Mouse (Mus musculus): ENCODE data around the gene Kat6b. TPM values are rescaled to one million over a fixed set of nuclear protein-coding genes. Genes with fewer than 3 reads are reported as not detected.

Kat6b gene
- total and polyA plus RNA-seq, 2 experiments from 2014 or later: 16.9 to 35.8 TPM

GRCm38 (mm10) chr14:21554046-21554445 is 72.8 kb downstream of the Kat6b start:
- WGBS: 79% methylated on average over 8 of the region's 8 CpGs
- TF ChIP-seq CTCF (IDR thresholded peaks at IDR 0.05; ENCODE audit: low read depth): no peak
- ATAC-seq: no peak
- H3K36me3 ChIP-seq (ENCODE audit: insufficient read depth): no peaks in the 10 kb centered on the region
- H3K9ac ChIP-seq: no peak overlapping the region
- no peaks in the 10 kb centered on the region for H3K9me3 ChIP-seq (ENCODE audit: low read length)
- no peaks in the 10 kb centered on the region; the same call in 1 of the 2 replicates for H3K4me1 ChIP-seq (ENCODE audit: insufficient read depth)
- H3K27ac ChIP-seq (ENCODE audit: low read depth, low read length): no peak overlapping the region
- H3K4me2 ChIP-seq (ENCODE audit: low read depth): no peak overlapping the region
- H3K4me3 ChIP-seq (ENCODE audit: low read depth, low read length): no peak overlapping the region
- no peaks in the 10 kb centered on the region for H3K27me3 ChIP-seq (ENCODE audit: insufficient read depth, low read length)
- no peak for DNase-seq

GRCm38 (mm10) chr14:21558440-21559131 is 77.4 kb downstream of the Kat6b start:
- no peak overlapping the region for H3K9ac ChIP-seq
- TF ChIP-seq CTCF (IDR thresholded peaks at IDR 0.05; ENCODE audit: low read depth): no peak
- DNase-seq: no peak
- no peak overlapping the region for H3K27ac ChIP-seq (ENCODE audit: low read depth, low read length)
- 30% methylated on average over 10 of the region's 10 CpGs for WGBS
- H3K27me3 ChIP-seq (ENCODE audit: insufficient read depth, low read length): no peaks in the 10 kb centered on the region
- no peaks in the 10 kb centered on the region for H3K9me3 ChIP-seq (ENCODE audit: low read length)
- no peaks in the 10 kb centered on the region for H3K36me3 ChIP-seq (ENCODE audit: insufficient read depth)
- no peak for ATAC-seq
- no peak overlapping the region for H3K4me3 ChIP-seq (ENCODE audit: low read depth, low read length)
- no peak overlapping the region for H3K4me2 ChIP-seq (ENCODE audit: low read depth)
- H3K4me1 ChIP-seq (ENCODE audit: insufficient read depth): no peaks in the 10 kb centered on the region; the same call in 1 of the 2 replicates

GRCm38 (mm10) chr14:21559447-21559846 is 78.2 kb downstream of the Kat6b start:
- no peaks in the 10 kb centered on the region for H3K27me3 ChIP-seq (ENCODE audit: insufficient read depth, low read length)
- no peak for ATAC-seq
- DNase-seq: no peak
- H3K9me3 ChIP-seq (ENCODE audit: low read length): no peaks in the 10 kb centered on the region
- H3K36me3 ChIP-seq (ENCODE audit: insufficient read depth): no peaks in the 10 kb centered on the region
- H3K4me2 ChIP-seq (ENCODE audit: low read depth): no peak overlapping the region
- H3K27ac ChIP-seq (ENCODE audit: low read depth, low read length): no peak overlapping the region
- no peaks in the 10 kb centered on the region for H3K4me1 ChIP-seq (ENCODE audit: insufficient read depth)
- 78% methylated on average over 7 of the region's 7 CpGs for WGBS
- no peak overlapping the region for H3K9ac ChIP-seq
- TF ChIP-seq CTCF (IDR thresholded peaks at IDR 0.05; ENCODE audit: low read depth): no peak
- no peak overlapping the region for H3K4me3 ChIP-seq (ENCODE audit: low read depth, low read length)

- Histone ChIP-seq H3K4me2 (ENCODE audit: low read depth) (no peak overlapping the region), H3K4me3 (ENCODE audit: low read depth, low read length) (no peak overlapping the region), H3K27ac (ENCODE audit: low read depth, low read length) (no peak overlapping the region), H3K27me3 (ENCODE audit: insufficient read depth, low read length) (no peaks in the 10 kb centered on the region), H3K4me1 (ENCODE audit: insufficient read depth) (no peaks in the 10 kb centered on the region), H3K9ac (no peak overlapping the region), H3K36me3 (ENCODE audit: insufficient read depth) (no peaks in the 10 kb centered on the region), H3K9me3 (ENCODE audit: low read length) (no peaks in the 10 kb centered on the region)
- 81% methylated on average over 11 of the region's 11 CpGs for WGBS
- ATAC-seq (no peak), DNase-seq (no peak)
- no peak for TF ChIP-seq CTCF (IDR thresholded peaks at IDR 0.05; ENCODE audit: low read depth)
Observed at GRCm38 (mm10) chr14:21560481-21561209, 79.4 kb downstream of the Kat6b start.

GRCm38 (mm10) chr14:21561396-21562065 is 80.3 kb downstream of the Kat6b start:
- ATAC-seq (no peak), DNase-seq (no peak)
- no peak for TF ChIP-seq CTCF (IDR thresholded peaks at IDR 0.05; ENCODE audit: low read depth)
- Histone ChIP-seq H3K4me2 (ENCODE audit: low read depth) (no peak overlapping the region), H3K27ac (ENCODE audit: low read depth, low read length) (no peak overlapping the region), H3K9me3 (ENCODE audit: low read length) (no peaks in the 10 kb centered on the region), H3K4me3 (ENCODE audit: low read depth, low read length) (no peak overlapping the region), H3K36me3 (ENCODE audit: insufficient read depth) (no peaks in the 10 kb centered on the region), H3K9ac (no peak overlapping the region), H3K27me3 (ENCODE audit: insufficient read depth, low read length) (no peaks in the 10 kb centered on the region), H3K4me1 (ENCODE audit: insufficient read depth) (no peaks in the 10 kb centered on the region; the same call in 1 of the 2 replicates)
- WGBS: 94% methylated on average over 8 of the region's 8 CpGs

GRCm38 (mm10) chr14:21563584-21564118 is 82.4 kb downstream of the Kat6b start:
- Histone ChIP-seq H3K4me2 (ENCODE audit: low read depth) (no peak overlapping the region), H3K4me1 (ENCODE audit: insufficient read depth) (no peaks in the 10 kb centered on the region; the same call in 1 of the 2 replicates), H3K9me3 (ENCODE audit: low read length) (no peaks in the 10 kb centered on the region), H3K36me3 (ENCODE audit: insufficient read depth) (no peaks in the 10 kb centered on the region), H3K27ac (ENCODE audit: low read depth, low read length) (no peak overlapping the region), H3K9ac (no peak overlapping the region), H3K4me3 (ENCODE audit: low read depth, low read length) (no peak overlapping the region), H3K27me3 (ENCODE audit: insufficient read depth, low read length) (no peaks in the 10 kb centered on the region)
- 56% methylated on average over 4 of the region's 4 CpGs for WGBS
- ATAC-seq: no peak
- no peak for TF ChIP-seq CTCF (IDR thresholded peaks at IDR 0.05; ENCODE audit: low read depth)
- DNase-seq: no peak
